Mouse (Mus musculus): ENCODE results near the gene Ippk. TPM values are rescaled to one million over a fixed set of nuclear protein-coding genes. Genes with fewer than 3 reads are reported as not detected.
A peak's percentile ranks its signal among the peaks of the same experiment; 100 is the strongest.

Ippk gene
- polyA plus RNA-seq, 3 experiments from 2014 or later = 3.8 to 5.3 (median 4.3) TPM

DNA sequence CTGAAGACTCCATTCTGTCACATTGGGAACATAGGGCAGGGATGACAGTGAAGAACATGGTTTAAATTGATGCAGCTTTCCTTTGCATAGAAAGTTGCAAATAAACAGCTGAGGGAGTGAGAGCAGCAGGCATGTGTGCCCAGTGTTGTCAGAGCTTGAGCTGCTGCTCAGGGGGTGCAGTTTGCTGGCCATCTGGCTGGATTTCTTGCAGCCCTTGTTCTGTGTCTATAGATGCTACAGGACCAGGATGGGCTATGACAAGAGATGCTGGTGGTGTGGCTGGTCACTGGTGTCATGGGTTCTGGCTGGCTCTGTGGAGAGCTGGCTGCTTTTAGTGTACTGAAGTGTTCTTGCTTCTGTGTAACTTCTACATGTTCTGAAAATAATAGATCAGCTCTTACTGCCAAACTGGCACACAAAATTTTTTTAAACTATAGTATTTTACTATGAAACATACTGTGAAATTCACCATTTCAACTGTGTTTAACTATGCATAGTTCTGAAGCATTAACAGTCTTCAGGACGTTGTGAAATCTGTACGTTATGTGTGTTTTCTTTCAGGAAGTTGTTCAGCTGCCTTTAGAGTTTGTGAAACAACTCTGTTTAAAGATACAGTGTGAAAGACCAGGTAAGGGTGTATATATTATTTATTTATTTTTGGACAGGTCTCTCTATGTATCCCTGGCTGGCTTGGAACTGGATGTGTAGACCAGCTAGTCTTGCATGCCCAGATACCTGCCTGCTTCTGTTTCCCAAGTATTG lies 12.4 kb downstream of the Ippk start:
- no peak for ATAC-seq

DNA sequence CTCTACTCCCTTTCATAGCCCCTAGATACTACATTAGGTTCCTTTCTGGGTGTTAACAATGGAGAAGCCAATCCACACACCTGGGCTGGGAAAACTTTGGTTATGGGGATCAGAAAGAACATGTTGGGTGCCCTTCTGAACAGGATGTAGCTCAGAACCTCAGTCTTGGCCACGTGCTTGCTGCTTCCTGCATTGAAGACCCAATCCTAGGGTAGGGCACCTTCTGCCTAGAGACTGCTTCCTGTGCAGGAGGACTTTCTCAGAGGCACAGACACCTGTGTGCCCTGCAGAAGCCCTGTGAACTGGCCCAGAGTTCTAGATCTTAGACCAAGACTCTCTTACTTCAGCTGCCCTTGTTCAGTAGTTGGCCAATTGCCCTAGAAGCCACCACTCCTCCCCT lies 14.7 kb downstream of the Ippk start:
- peak; percentile 78 for ATAC-seq

DNA sequence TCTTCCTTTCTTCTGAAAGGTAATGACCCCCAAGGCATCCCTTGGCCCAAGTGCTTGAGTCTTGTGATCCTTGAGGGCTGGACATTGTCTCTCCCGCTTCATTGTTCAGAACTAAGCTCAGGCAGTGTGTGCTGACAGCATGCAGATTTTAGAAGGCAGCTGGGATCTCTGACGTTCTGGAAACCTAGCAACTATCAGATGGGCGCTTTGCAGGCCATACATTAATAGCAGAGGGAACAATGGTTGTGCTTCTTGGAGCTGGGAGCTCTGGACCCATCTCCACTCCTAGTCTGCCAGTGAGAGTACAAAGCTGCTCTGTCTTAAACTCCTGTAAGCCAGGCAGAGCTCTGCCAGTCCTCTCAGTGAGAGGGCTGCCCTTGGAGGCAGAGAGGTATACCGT lies 15.1 kb downstream of the Ippk start:
- ATAC-seq = no peak

DNA sequence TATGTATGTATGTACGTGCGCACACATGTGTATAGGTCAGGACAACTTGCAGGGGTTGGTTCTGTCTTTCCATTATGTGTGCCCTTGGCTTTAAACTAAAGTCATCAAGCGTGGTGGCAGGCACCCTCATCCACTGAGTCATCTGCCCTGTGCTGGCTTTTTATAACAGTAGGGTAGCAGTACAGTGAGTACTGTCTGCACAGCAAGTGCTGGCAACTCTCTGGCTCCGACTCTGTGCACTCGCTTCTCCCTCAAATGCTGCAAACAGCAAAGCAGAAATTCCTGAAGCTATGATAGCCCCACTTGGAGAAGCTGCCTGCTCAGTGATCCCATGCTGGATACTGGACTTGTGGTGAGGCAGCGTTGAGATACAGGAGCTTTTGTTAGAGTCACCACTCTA lies 23.4 kb downstream of the Ippk start:
- ATAC-seq = no peak

DNA sequence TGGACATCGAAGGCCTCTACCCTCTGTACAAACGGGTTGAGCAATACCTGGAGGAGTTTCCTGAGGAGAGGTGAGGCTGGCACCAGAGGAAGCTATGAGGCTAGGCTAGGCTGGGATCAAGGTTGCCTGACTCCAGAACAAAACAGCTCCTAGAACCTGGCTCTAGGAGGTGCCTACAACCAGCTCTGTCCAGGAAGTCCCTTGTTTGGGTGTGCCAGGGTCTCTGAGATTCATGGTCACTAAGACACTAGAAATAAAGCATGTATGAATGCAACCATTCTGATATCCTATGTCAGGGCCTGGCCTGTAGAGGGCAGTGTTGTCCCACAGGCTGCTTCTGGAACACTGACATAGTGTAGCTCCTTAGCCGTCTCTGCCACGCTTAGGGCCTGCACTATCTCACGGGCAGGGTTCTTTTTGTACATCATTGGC lies 28.3 kb downstream of the Ippk start:
- ATAC-seq = peak; percentile 89

DNA sequence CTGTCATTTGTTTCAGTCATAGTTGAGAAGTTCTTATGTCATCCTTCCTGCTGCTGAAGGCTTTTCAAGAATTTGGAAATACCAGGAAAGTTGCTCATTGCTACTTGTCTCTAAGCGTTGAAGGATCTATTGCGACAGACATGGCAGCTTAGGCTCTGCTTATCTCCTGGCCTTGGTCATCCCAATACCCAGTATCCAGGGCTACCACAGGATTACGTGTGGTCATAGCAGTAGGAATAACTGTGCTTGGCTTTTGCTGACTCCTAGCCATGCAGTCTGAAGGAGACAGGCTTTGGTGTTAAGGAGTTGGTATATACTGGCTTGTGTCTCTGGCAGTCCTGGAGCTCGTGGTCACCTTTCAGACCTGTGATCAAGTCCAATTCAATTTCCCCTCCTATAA lies 39.2 kb downstream of the Ippk start:
- no peak for ATAC-seq

DNA sequence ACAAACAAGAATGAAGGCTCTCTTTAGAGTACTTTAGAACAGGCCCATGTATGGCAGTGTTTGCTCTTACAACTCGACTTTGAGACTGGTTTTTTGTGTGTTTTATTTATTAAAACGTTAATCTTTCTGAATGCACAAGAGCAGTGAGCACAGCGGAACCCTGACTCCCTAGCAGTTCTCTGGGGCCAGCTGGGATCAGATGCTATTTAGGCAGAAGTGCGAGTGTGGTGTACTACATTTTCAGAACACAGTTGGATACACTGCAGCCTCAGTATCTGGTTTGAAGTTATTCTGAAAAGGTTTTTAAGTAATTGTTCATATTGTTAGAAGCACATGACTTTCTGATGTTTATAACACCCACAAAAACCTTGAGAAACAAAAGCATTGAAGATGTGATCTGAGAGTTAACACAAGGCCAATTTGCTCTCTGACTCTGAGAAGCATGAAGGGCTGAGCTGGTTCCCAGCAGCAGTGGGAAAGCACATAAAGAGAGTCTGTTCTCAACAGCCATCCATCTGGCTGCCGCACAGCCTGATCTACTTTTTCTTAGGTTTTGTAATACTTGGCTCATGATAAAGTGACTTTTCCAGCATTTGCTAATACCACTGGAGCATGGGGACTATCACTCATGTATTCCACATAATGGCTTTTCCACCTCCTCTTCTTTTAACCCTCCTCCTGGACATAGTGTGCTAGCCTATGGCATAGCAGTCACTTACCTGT lies 39.8 kb downstream of the Ippk start:
- ATAC-seq = no peak

DNA sequence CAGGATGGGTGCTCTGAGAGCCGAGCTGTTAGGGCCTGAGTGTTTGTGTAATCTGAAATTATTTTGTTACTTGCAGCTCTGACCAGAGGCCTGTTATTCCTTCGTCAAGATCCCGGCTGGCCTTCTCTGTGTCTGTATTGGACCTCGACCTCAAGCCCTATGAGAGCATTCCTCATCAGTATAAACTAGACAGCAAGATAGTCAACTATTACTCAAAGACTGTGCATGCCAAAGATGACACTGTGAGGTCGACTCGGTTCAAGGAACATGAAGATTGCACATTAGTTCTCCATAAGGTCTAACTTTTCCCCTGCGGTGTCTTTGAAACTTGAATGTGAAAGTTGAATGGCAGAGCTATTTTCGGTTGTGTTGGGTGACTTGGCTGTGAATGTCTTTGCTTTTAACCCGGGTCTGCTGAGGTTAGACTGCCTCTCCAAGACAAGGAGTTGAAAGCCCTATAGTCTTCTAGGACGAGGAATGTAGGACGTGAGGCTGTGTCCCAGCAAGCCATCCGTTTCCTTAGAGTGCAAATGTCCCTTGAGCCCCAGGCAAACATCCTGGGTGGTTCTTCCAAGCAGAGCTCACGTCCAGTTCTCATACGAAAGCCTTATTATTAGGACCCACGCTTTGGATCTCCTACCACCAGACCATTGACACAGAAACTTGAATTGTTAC lies 40.5 kb downstream of the Ippk start:
- no peak for ATAC-seq

DNA sequence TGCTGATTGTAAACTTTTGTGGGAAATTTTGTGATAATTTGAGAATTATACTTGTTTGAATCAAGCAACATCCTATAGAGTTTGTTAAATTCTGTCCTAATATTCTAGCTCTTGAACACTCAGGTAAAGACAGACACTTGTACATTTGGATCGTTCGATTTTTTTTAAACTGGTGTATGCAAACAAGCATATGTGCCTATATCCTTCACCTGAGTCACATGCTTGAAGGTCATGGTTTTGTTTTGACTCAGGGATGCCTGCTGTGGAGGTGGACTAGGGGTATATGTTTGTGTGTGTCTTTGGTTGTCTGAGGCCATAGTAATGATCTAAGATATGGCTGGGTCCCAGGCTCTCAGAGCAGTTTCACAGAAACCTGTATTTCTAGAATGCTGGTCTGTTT lies 41.9 kb downstream of the Ippk start:
- no peak for ATAC-seq

DNA sequence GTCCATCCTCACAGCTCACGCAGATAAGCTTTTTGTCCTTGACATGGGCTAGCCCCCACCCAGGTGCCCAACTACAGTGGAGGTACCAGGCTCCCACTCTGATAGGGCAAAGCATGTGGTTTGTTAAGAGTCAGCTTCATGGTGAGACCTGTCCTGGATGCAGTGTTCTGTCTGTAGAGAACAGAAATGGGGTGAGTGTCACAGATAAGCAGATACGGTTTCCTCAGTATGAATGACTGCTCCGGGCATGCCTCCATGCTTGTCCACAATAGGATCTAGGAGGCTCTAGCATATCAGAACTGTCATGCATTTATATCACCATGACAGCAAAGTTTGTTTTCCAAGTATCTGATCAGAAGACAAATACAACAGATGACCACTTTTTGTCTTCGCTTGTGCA lies 44.8 kb downstream of the Ippk start:
- ATAC-seq = no peak

DNA sequence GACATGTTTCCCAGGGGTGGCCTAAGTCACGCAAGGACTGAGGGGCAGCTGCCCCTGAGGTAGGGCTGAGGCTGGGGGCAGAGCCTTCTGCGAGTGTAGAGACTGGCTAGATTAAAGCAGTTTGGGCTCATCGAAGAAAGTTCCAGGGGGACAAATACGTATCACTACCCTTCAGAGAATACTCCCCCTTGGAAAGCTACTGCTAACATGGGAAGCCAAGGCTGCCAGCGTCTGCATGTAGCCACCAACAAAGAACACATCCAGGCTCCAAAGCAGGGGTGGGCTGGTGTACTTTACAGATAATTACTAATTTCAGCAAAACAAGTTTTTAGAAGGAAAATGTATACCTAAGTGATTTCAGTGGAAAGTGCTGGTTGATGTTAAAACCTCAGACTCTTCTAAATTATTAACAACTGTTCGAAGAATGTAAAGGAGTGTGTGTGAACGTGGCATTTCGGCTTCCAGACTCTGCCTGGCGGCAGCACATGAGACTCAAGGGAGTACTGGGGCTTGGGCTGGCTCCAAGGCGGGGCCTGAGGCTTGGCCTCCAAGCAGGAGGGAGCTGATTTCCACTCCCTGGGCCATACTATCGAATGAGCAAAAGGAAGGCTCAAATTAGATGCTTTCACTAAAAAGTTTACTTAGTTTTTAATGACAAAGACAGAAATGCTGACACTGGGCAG lies 45.5 kb downstream of the Ippk start:
- ATAC-seq = no peak

DNA sequence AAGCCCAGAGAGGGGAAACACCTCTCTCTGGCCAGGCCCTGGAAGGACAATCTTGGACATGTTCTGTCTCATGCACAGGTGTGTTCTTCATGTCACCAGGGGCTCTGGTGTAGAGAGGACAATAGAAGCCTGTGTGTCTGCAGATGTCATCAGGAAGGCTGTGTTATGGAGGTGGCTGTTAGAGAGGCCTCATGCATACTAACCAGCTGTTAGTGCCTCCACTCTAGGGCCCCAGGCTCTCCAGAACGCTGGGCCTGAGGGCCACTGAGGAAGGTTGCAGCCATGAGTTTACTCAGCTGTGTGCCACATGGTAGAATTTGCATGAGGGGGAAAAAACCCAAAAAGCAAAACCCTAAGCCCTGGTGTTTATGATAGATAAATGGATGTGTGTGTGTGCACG lies 46.5 kb downstream of the Ippk start:
- ATAC-seq = no peak

DNA sequence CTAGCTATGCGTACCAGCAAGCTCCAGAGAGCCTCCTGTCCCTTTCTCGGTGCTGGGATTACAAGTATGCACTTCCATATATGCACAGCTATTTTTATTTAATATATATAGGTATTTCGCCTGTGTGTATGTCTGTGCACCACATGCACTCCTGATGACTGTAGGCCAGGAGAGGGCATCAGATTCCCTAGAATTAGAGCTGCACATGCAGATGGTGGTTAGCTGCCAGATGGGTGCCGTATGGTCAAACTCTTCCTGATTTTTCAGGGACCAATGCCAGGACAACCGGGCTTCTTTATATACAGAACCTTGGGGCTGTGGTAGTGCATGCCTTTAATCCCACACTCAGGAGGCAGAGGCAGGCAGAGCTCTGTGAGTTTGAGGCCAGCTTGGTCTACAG lies 48.0 kb downstream of the Ippk start:
- no peak for ATAC-seq

DNA sequence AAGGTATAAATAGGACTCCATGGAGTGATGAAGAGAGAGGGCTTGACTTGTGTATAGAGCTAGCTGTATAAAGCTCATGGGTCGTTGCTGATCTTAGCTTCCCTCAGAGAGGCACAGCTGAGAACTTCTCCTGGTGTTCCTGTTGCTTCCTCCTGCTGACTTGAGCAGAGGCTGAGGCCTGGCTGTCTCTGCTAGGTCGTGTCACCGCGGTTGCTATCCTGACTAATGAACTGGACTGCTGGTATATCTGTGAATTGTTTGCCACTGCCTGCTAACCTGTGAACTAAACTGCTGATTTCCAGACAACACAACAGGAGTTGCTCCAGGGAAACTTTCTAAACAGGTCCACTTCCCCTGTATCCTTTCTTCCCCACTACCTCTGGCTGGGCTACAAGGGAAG lies 49.3 kb downstream of the Ippk start:
- ATAC-seq = no peak

DNA sequence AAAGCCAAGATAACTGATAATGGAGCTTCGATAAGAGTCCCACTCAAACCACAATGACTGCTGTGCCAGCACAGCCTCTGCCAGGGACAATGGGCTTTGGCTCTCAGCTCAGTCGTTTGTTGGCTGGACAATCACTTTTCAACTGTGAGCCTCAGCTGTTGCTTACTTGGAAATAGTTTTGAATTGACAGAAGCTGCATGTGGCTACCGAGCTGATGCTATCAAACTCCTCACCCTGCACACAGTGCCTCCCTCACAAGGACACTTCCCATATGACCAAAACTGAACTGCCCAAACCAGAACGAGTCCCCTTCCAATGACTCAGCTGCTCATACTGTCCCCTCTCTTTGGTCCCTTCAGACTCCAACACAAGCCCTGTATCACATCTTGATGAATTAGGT lies 49.8 kb downstream of the Ippk start:
- ATAC-seq = no peak

DNA sequence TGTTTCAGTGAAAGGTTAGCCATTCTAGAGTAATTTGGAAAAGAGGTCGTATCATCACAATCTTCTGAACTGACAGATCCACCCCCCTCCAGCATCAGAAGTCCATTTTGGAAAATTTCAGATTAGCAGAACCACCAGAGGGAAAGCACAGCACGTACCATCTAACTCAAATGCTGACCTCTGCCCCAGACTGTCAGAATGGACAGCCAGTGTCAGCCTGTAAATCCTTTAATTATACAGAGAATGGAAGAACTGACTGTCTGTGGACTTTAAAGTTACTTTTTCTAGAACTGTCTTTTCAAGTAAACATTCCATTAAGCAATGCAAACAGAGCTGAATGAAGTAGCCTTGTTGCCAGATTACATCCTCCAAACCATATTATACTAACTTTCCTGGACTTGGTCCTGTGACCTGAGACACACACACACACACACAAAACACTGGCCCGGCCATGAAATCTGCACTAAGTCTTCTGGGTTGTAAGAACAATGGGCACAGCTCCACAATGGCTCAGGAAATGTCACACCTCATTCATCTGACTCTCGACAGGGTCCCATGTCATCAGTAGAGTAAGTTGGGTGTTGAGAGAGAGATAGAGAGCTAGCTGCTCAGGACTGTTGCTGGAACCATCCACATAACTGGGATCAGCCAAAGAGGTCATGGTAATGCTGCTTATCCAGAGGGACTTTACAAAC lies 51.1 kb downstream of the Ippk start:
- no peak for ATAC-seq

DNA sequence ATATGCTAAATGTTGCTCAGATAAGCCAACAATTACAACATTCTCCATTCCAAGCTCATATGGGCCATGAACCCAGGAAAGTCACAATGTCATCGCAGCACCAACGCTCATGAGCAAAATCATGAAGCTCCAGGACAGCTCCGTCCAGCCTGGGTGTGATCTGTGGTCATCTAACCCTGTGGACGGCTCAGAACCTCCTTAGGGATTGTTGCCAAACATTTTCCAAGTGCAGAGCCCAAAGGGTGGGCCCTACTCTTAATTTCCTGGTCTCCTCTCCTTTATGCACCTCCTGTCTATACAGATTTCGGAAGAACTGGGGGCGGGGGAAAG lies 51.6 kb downstream of the Ippk start:
- no peak for ATAC-seq

DNA sequence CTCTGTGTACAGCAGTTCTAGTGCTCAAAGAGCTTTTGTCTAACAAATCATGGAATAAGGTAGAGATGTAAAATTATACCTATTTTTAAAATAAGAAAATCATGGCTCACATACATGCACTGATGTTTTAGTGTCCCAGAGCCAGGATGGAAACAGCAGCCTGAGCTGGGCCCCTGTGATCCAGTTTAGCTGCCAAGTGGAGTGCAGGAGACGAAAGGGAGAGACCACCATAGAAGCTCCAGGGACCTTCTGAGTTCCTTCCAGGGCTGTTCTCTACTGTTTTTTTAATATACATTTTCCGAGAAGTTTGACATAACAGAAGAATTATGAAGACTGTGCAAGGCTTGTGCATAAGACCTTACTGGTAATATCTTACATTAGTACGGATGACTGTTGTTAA lies 56.8 kb downstream of the Ippk start:
- ATAC-seq = no peak

DNA sequence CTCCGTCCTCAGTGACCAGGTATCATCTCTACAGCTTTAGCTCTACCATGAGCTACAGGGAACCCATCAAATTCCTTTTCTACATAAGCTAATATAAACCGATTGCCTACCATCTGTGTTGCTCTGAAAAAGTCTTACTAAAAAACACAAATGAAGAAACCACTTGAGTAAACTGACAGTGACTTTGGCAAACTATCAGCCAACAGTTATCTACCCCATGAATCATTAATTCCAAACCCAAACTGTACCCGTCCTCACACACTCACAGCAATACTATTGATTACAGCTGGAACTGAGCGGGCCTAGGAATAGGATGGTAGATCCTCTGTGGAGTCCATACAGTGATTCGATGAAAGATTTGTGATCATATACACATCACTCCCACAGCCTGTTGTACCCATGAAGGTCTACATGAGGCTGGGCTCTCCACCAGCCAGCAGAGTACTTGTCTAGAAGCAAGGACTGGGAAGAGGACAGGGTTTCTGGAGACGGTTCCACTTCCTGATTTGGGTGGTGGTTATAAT lies 57.9 kb downstream of the Ippk start:
- ATAC-seq = no peak

DNA sequence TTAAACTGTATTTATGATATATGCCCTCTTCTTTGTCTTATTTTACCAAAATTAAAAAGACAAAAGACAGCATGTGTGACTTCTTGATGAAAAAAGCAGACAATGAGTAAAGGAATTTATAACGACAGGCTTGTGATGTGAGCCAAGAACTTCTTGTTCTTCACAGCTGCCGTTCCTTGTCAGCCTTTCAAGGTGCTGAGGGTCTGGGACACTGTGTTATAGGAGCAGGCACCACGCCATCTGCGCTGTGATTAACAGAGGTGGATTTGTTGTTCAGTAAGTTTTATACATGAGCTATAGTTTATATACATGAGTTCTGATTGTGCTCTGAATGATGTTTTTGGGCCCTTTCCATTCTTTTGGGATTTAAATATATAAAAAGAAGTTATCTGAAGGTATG lies 58.4 kb downstream of the Ippk start:
- ATAC-seq = no peak

DNA sequence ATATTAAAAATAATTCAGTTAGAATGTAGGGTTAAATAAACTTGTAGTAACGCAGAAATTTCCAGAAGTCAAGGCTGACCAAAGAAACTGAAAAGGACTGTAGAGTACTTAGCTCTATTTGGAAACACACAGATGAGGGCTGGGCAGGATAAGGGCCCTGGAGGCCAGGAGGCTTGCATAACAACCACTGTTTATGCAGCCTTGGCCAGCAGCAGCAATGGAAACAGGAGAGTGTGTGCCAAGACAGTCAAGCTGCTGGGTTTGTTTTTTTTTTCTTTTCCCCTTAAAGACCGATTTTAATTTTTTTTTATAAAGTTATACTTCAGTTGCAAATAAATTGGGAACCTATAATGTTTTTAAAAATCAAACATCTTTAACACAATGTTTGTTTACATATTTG lies 59.0 kb downstream of the Ippk start:
- no peak for ATAC-seq

DNA sequence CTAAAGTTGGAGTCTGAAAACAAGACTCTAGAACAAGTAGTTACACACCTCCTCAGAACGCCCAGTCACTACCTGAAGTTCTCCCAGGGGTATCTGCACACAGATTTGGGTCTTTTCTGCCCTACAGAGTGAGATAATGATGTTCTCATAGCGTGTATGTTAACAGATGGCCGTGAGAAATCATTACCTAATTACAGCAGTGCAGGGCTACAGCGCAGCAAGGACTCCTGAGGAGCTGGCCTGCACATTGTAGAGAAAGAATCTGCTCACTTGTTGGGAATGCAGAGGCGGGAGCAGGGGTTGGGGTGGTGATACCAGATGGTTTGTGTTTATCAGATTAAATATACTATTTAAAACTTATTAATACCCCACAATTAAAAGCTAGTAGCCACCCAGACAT lies 59.5 kb downstream of the Ippk start:
- ATAC-seq = no peak

DNA sequence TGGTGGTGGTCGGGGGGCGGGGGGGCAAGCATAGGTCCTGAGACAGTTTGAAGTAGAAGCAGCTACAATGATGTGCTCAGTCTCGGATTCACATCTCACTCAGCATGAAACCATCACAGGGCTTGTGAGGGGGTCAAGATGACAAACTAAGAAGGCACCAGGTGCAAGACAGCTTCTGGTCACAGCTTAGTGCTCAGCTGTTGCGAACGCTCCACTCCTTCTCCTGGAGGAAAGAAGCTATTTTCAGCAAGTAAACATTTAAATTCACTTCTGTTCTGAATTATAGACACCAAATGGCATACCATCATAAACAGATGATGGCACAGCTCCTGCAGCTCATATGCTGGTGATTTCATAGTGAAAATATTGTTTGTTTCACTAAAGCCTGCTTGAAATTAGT lies 64.3 kb downstream of the Ippk start:
- no peak for ATAC-seq

Measured in inflammation-experienced regulatory T-cells, adult 6 months (primary cell).